Mouse (Mus musculus) cortical plate, adult 2 months (tissue): Measurements from ENCODE around the gene Atf6.

ENCODE experiments used
- CTCF ChIP-seq: fragments of 200-500 bp; IDR thresholded peaks from 2 replicates; pipeline ENCODE4 v1.5.1; 2011; ENCODE audit warnings: mild to moderate bottlenecking, control low read depth, low read length; ENCODE audit not compliant: insufficient read depth; ENCODE audit errors: extremely low read depth
- POLR2A ChIP-seq: fragments of 200-500 bp; IDR thresholded peaks from 2 replicates; pipeline ENCODE4 v1.6.1; 2011; ENCODE audit warnings: mild to moderate bottlenecking, low read length, control low read depth; ENCODE audit not compliant: insufficient read depth; ENCODE audit errors: extremely low read depth

DNA sequence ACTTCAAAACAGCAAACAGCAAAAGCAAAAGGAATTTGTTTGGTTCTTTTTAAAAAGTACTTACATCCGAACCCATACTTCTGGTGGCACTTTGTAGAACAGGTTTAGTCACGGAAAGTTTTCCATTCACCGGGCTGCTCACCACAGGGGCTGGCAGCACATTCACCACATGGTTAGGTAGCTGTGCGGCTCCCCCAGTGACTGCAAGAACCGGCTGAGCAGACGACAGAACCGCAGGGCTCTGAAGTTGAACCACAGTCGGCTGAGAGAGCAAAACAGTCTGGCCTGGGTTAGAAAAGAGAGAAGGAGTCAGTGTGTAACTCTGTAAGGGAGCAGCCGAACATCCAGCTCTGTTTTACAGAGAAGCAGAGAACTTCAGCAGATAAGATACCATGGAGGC lies 32.8 kb downstream of the Atf6 start:
- TF ChIP-seq CTCF (no peak), POLR2A (no peak)
